Mouse (Mus musculus): ENCODE results near the gene Qsox2. TPM values are rescaled to one million over a fixed set of nuclear protein-coding genes. Genes with fewer than 3 reads are reported as not detected.

Qsox2 gene
- total RNA-seq, 2 experiments from 2014 or later, result 20.4 to 23.5 TPM

DNA sequence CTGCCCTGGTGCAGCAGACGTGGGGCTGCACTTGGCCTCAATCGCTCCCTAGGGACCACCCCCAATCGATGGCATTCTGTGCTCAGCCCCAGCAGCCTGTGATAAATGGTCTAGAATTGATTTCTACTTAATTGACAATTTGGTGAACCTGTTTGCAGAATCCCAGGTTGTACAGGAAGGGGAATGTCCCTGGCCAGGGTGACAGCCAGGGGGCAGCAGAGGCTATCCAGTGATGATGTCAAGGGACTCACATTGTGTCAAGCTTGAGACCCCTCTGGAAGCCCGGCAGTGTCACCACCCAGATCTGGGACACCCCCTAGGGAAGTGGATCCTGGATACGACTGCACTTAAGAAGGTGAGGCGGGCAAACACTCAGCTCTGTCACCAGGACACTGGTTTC, 54.7 kb downstream of the Qsox2 start:
- TF ChIP-seq CTCF (IDR thresholded peaks at IDR 0.05), result peak; percentile 71
- intact Hi-C loops (cut with DNase I), result loop anchor here (2.0 kb wide), 1 partner anchor 90 kb away; no protein-coding TSS in a partner anchor
- no peak overlapping the region for H3K4me3 ChIP-seq
- no peak overlapping the region for H3K27ac ChIP-seq
- DNase-seq (ENCODE audit: extremely low spot score in 1 of 2, low spot score in 2 of 2), result peak in 1 of 2 experiments; percentile 38

DNA sequence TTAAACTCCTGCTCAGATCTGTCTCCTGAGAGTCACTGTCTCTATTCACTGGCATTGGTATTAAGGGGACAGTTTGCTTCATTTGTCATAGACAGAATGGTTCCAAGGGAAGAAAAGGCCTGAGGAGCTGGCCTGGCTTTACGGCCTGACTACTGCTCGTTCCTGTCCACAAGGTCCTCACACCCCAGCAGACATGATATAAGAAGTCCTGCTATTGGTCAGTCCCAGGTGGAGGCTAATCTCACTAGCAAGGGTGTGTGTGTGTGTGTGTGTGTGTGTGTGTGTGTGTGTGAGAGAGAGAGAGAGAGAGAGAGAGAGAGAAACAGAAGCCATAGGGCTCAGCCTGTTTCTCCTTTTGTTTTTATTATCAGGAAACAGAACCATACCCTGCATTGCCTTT, 60.1 kb downstream of the Qsox2 start:
- TF ChIP-seq CTCF (IDR thresholded peaks at IDR 0.05), result no peak
- DNase-seq (ENCODE audit: extremely low spot score in 1 of 2, low spot score in 2 of 2), result no peak
- H3K27ac ChIP-seq, result no peak overlapping the region
- intact Hi-C loops (cut with DNase I), result no loop called here
- H3K4me3 ChIP-seq, result no peak overlapping the region

DNA sequence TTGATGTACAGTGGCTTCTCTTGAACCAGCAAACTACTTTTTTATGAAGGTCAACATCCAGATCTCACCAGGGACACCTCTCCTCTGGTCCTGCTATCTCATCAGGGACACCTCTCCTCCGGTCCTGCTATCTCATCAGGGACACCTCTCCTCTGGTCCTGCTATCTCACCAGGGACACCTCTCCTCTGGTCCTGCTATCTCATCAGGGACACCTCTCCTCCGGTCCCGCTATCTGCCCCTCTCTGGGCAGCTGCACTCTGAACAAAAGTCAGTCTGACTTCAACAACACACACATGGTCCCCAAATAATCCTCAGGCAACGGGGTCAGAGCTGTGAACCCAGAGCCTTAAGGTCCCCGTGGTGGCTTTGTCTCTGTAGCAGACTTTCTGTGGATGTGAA, 60.6 kb downstream of the Qsox2 start:
- no peak for TF ChIP-seq CTCF (IDR thresholded peaks at IDR 0.05)
- Histone ChIP-seq H3K4me3 (no peak overlapping the region), H3K27ac (no peak overlapping the region)
- no peak for DNase-seq (ENCODE audit: extremely low spot score in 1 of 2, low spot score in 2 of 2)
- intact Hi-C loops (cut with DNase I), result no loop called here

DNA sequence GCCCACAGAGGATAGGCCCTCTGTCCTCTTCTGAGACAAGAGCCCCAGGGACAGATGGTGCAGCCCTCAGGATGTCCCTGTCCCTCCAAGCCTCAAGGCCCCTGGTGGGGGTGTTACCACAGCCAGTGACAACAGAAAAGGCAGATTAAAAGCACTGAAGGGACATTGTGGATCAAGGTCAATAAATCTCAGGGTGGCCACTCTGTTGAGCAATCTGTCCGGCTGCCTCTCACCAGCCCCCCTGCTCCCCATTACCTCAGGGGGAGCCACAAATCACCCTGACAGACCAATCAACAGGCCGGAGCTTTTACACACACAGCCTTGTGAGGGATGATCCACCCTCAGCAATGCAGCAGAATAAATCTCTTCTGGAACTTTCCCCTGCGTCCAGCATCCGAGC, 62.1 kb downstream of the Qsox2 start:
- no peak for DNase-seq (ENCODE audit: extremely low spot score in 1 of 2, low spot score in 2 of 2)
- TF ChIP-seq CTCF (IDR thresholded peaks at IDR 0.05), result no peak
- intact Hi-C loops (cut with DNase I), result no loop called here
- Histone ChIP-seq H3K4me3 (no peak overlapping the region), H3K27ac (no peak overlapping the region)

DNA sequence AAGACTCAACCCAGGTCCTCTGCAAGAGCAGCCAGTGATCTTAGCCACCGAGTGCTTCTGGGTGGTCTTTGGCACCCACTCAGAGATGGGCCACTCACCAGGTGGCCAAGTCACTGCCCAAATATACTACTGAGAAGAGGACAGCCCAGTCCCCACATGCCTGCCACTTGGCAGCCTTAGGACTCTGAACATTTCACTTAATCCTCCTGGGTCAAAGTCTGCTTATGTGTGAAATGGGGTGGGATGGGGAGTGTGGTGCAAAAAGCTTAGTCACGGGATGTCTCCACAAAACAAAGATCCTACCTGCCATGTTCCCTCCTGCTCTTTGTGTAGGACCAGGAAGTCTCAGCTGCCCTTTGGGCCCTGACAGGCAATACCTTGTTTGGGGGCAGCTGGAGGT, 65.2 kb downstream of the Qsox2 start:
- H3K27ac ChIP-seq, result no peak overlapping the region
- TF ChIP-seq CTCF (IDR thresholded peaks at IDR 0.05), result no peak
- no peak overlapping the region for H3K4me3 ChIP-seq
- intact Hi-C loops (cut with DNase I), result no loop called here
- DNase-seq (ENCODE audit: extremely low spot score in 1 of 2, low spot score in 2 of 2), result no peak

DNA sequence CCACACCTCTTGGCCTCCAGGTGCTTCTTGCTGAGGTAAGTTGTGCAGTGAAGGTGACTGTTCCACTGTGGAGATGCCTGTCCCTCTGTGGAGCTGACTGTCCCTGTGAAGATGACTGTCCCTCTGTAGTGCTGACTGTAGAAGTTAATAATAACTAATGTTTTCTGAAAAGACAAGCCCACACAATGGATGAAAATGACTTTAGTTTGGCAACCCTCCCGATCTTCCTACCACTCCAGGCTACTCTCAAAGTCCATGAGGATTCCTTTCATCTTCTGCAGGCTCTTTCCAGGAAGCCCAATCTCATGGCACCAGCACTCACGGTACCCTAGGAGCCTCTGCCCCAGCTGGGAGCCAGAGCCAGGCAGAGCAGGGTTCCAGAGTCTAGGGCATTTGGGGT, 66.9 kb downstream of the Qsox2 start:
- H3K27ac ChIP-seq, result no peak overlapping the region
- DNase-seq (ENCODE audit: extremely low spot score in 1 of 2, low spot score in 2 of 2), result no peak
- no peak overlapping the region for H3K4me3 ChIP-seq
- intact Hi-C loops (cut with DNase I), result no loop called here
- no peak for TF ChIP-seq CTCF (IDR thresholded peaks at IDR 0.05)

DNA sequence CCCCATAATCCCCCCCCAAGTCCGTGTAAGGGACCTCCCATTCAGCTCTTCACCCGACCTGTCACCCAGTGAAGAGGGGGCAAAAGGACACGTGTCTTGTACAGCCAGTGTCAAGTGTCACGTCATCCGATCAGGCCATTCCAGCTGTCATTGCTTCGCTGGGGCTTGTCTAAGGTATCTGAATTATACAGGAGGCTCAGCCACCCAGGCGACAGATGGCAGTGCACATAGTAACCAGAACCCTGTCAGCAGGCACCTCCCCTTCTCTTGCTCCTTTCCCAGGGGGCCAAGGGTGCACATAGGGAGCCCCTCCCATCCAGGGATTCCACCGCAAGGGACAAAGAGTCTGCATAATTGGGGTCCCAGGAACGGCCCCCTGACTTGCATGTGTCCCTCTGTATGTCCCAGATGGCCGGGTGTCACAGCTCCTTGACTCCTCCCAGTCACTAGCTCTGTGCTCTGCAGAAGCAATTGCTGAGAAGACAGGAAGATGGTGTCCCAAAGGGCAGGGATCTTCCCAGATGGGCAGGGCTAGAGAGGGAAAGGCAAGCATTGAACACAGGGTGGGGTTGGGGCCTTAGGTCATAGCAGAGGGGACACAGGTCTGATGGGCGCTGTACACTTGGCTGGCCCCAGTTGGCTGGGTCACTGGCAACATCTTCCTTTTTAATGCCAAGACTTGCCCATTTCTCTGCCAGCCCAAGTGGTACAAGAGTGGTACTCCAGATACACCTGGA, 68.3 kb downstream of the Qsox2 start:
- H3K27ac ChIP-seq, result no peak overlapping the region
- no peak for TF ChIP-seq CTCF (IDR thresholded peaks at IDR 0.05)
- DNase-seq (ENCODE audit: extremely low spot score in 1 of 2, low spot score in 2 of 2), result no peak
- H3K4me3 ChIP-seq, result no peak overlapping the region
- intact Hi-C loops (cut with DNase I), result no loop called here

DNA sequence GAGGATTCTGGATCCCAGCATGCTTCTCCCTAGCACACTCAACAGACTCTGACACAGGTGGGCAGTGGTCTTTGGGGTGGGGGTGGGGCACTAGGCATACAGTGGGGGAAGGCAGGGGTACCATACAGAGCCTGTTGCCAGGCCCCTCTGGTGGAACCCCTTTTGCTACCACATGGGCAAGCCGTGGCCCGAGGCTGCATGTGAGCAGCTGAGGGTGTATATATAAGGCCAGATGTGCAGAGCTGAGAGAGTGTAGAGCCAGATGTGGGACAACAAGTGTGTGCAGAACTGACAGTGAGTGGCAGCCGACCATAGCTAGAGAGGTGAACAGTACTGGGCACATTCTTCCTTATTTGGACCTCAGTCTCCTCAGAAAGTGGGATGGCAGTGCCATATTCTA, 70.4 kb downstream of the Qsox2 start:
- no peak for DNase-seq (ENCODE audit: extremely low spot score in 1 of 2, low spot score in 2 of 2)
- H3K4me3 ChIP-seq, result no peak overlapping the region
- intact Hi-C loops (cut with DNase I), result no loop called here
- TF ChIP-seq CTCF (IDR thresholded peaks at IDR 0.05), result no peak
- H3K27ac ChIP-seq, result no peak overlapping the region

Other genes with a start within 250 kb of the Qsox2 start
- gene Ubac1, start 215.8 kb downstream of the Qsox2 start, total RNA-seq (2021), result 10 to 100 TPM; 58.3 to 62.7 TPM
- gene Nacc2, start 114.3 kb downstream of the Qsox2 start, total RNA-seq (2021), result 10 to 100 TPM; 64.5 to 75.9 TPM
- under 1 TPM; 0.27 to 0.35 TPM for gene Lhx3, start 29.2 kb downstream of the Qsox2 start, total RNA-seq (2021)
- 1 to 10 TPM in 1 of 2 experiments, under 1 TPM in 1; 0.79 to 2.4 TPM for gene Ccdc187, start 57.0 kb upstream of the Qsox2 start, total RNA-seq (2021)
- gene Gpsm1, start 78.0 kb upstream of the Qsox2 start, total RNA-seq (2021), result 10 to 100 TPM; 51.5 to 55.9 TPM
- gene Dnlz, start 114.6 kb upstream of the Qsox2 start, total RNA-seq (2021), result 10 to 100 TPM; 26.7 to 28.9 TPM
- gene Card9, start 123.4 kb upstream of the Qsox2 start, total RNA-seq (2021), result 1 to 10 TPM; 3.0 to 3.7 TPM
- gene Snapc4, start 143.1 kb upstream of the Qsox2 start, total RNA-seq (2021), result 10 to 100 TPM; 74.2 to 78.2 TPM
- gene Entr1, start 151.8 kb upstream of the Qsox2 start, total RNA-seq (2021), result 100 to 1,000 TPM; 152 to 164 TPM
- gene Pmpca, start 151.8 kb upstream of the Qsox2 start, total RNA-seq (2021), result 10 to 100 TPM; 93.6 to 94.4 TPM
- 10 to 100 TPM; 28.1 to 28.2 TPM for gene Inpp5e, start 171.7 kb upstream of the Qsox2 start, total RNA-seq (2021)
- 10 to 100 TPM; 50.6 to 50.9 TPM for gene Sec16a, start 207.7 kb upstream of the Qsox2 start, total RNA-seq (2021)

All from left cerebral cortex, adult 2 months (tissue).